31 mouse cellular contexts compared by ENCODE assay signal in genomic region chr19:41997090-41997489, GRCm38 (mm10). TPM values are rescaled to one million over a fixed set of nuclear protein-coding genes. Genes with fewer than 3 reads are reported as not detected.
DNase-seq lines count a peak whose midpoint lies in the region; ATAC-seq and TF ChIP-seq lines count a peak whose summit lies in the region.
"Had no signal": no experiment of that assay in that cellular context is flagged by ENCODE, and none has a peak within 500 bp of the region (broad histone marks: within the 10 kb centered on the region; RNA-seq: fewer than 3 reads in every experiment).

No protein-coding gene starts in this region.

- H3K4me1 ChIP-seq in heart, embryonic 11.5 days (ENCODE audit: control insufficient read depth, insufficient read depth, low read length): peaks cover 49% of the 10 kb centered on the region
- peaks cover 23% of the 10 kb centered on the region for H3K4me1 ChIP-seq in limb, embryonic 11.5 days (ENCODE audit: control insufficient read depth, insufficient read depth, low read length)
- peaks cover 66% of the 10 kb centered on the region for H3K4me1 ChIP-seq in limb, embryonic 10.5 days
- H3K4me1 ChIP-seq in heart, embryonic 16.5 days (ENCODE audit: control insufficient read depth, insufficient read depth, low read length): peaks cover 54% of the 10 kb centered on the region
- peaks cover 18% of the 10 kb centered on the region for H3K4me1 ChIP-seq in cerebellum, adult 2 months (ENCODE audit: control insufficient read depth, insufficient read depth, low read length)

- no peaks in the 10 kb centered on the region for H3K36me3 ChIP-seq in heart, embryonic 11.5 days (ENCODE audit: control insufficient read depth, insufficient read depth, low read length)
- no peaks in the 10 kb centered on the region for H3K36me3 ChIP-seq in limb, embryonic 11.5 days (ENCODE audit: control insufficient read depth, insufficient read depth, low read length)
- no peaks in the 10 kb centered on the region for H3K36me3 ChIP-seq in limb, embryonic 10.5 days
- H3K36me3 ChIP-seq in heart, embryonic 16.5 days (ENCODE audit: control insufficient read depth, insufficient read depth): no peaks in the 10 kb centered on the region
- H3K36me3 ChIP-seq: forebrain, embryonic 12.5 days; intestine, embryonic 15.5 days; liver, embryonic 12.5 days had no signal

- DNase-seq in heart, adult 11 months: no peak
- DNase-seq in limb, embryonic 11.5 days (ENCODE audit: low spot score): no peak
- DNase-seq in limb, embryonic 10.5 days (ENCODE audit: low spot score): no peak
- DNase-seq in cerebellum, adult 2 months: no peak
- DNase-seq in cerebellum, postnatal 10 days: no peak
- DNase-seq: adrenal gland, postnatal 25 days; cerebellum, adult 11-12 months; cerebellum, postnatal 14 days; forebrain, postnatal 0 days; gastrocnemius, postnatal 10 days; kidney, adult 2 months; kidney, postnatal 10 days; layer of hippocampus, adult 9-11 months; liver, postnatal 0 days; lung, postnatal 36 days; spleen, adult 18-20 months; thymus, adult 2 months; thymus, postnatal 36 days had no signal

- no peak overlapping the region for H3K9ac ChIP-seq in heart, embryonic 11.5 days (ENCODE audit: low read depth, low read length)
- no peak overlapping the region for H3K9ac ChIP-seq in limb, embryonic 11.5 days (ENCODE audit: low read length)
- no peak overlapping the region for H3K9ac ChIP-seq in heart, embryonic 16.5 days (ENCODE audit: low read length)
- H3K9ac ChIP-seq: forebrain, embryonic 12.5 days; forebrain, postnatal 0 days; intestine, embryonic 15.5 days; liver, embryonic 12.5 days; liver, postnatal 0 days had no signal

- no peaks in the 10 kb centered on the region for H3K27me3 ChIP-seq in heart, embryonic 11.5 days (ENCODE audit: control insufficient read depth, insufficient read depth, low read length)
- no peaks in the 10 kb centered on the region for H3K27me3 ChIP-seq in limb, embryonic 11.5 days (ENCODE audit: control insufficient read depth, insufficient read depth, low read length)
- no peaks in the 10 kb centered on the region for H3K27me3 ChIP-seq in limb, embryonic 10.5 days (ENCODE audit: low read depth, poor library complexity, severe bottlenecking)
- H3K27me3 ChIP-seq in heart, embryonic 16.5 days (ENCODE audit: control insufficient read depth, insufficient read depth, low read length): no peaks in the 10 kb centered on the region
- no peaks in the 10 kb centered on the region for H3K27me3 ChIP-seq in cerebellum, adult 2 months (ENCODE audit: control insufficient read depth, insufficient read depth, low read length)
- H3K27me3 ChIP-seq: forebrain, embryonic 12.5 days; intestine, embryonic 15.5 days; liver, embryonic 12.5 days had no signal

- no peak for TF ChIP-seq CTCF in cerebellum, adult 2 months (IDR thresholded peaks at IDR 0.05; ENCODE audit: borderline replicate concordance, insufficient read depth, low read depth, low read length)

- ATAC-seq in heart, embryonic 11.5 days (replicated peaks; ENCODE audit: insufficient number of reproducible peaks, low FRiP score, low TSS enrichment): no peak
- ATAC-seq in limb, embryonic 11.5 days (ENCODE audit: insufficient number of reproducible peaks, low FRiP score, low TSS enrichment, low read depth): no peak
- ATAC-seq in heart, embryonic 16.5 days (replicated peaks; ENCODE audit: extremely low read depth, insufficient read depth, low FRiP score): 0 out of 2 replicates have a peak, but pooled peaks have one; percentile 46
- ATAC-seq: forebrain, postnatal 0 days; hindbrain, postnatal 0 days; intestine, embryonic 15.5 days; liver, embryonic 12.5 days; liver, postnatal 0 days; midbrain, embryonic 16.5 days had no signal

- TF ChIP-seq POLR2A in cerebellum, adult 2 months (IDR thresholded peaks at IDR 0.05; ENCODE audit: borderline replicate concordance, insufficient read depth, low read length): no peak

- no peak overlapping the region; the same call in 1 of the 2 replicates for H3K4me2 ChIP-seq in heart, embryonic 11.5 days
- 0 out of 2 replicates have a peak overlapping the region, but pooled peaks have one; percentile 12 for H3K4me2 ChIP-seq in limb, embryonic 11.5 days (ENCODE audit: low read depth, severe bottlenecking)
- H3K4me2 ChIP-seq in heart, embryonic 16.5 days (ENCODE audit: low read depth, low read length): 0 out of 2 replicates have a peak overlapping the region, but pooled peaks have one; percentile 4
- H3K4me2 ChIP-seq: forebrain, embryonic 12.5 days; intestine, embryonic 15.5 days; liver, embryonic 12.5 days; midbrain, embryonic 11.5 days had no signal

- H3K4me3 ChIP-seq in heart, embryonic 11.5 days (ENCODE audit: low read depth, low read length): no peak overlapping the region
- no peak overlapping the region for H3K4me3 ChIP-seq in limb, embryonic 11.5 days (ENCODE audit: low read depth, low read length)
- no peak overlapping the region for H3K4me3 ChIP-seq in limb, embryonic 10.5 days
- no peak overlapping the region for H3K4me3 ChIP-seq in heart, embryonic 16.5 days (ENCODE audit: low read length)
- H3K4me3 ChIP-seq in cerebellum, adult 2 months (replicated peaks; ENCODE audit: insufficient read depth, low read depth, low read length): no peak overlapping the region
- H3K4me3 ChIP-seq: forebrain, embryonic 12.5 days; intestine, embryonic 15.5 days; liver, embryonic 12.5 days had no signal

- H3K27ac ChIP-seq in heart, embryonic 11.5 days (ENCODE audit: low read depth, low read length): peak overlapping the region; percentile 73
- H3K27ac ChIP-seq in limb, embryonic 11.5 days (replicated peaks; ENCODE audit: low read depth, low read length): no peak overlapping the region
- no peak overlapping the region for H3K27ac ChIP-seq in limb, embryonic 10.5 days
- H3K27ac ChIP-seq in heart, embryonic 16.5 days (ENCODE audit: low read length): peak overlapping the region; percentile 74
- H3K27ac ChIP-seq in cerebellum, adult 2 months (ENCODE audit: insufficient read depth, low read length): no peak overlapping the region
- H3K27ac ChIP-seq: forebrain, embryonic 12.5 days; hindbrain, postnatal 0 days; intestine, embryonic 15.5 days; liver, embryonic 12.5 days had no signal

- H3K9me3 ChIP-seq in heart, embryonic 11.5 days (replicated peaks; ENCODE audit: control insufficient read depth, low read length): no peaks in the 10 kb centered on the region
- no peaks in the 10 kb centered on the region for H3K9me3 ChIP-seq in limb, embryonic 11.5 days (ENCODE audit: control insufficient read depth, low read length)
- no peaks in the 10 kb centered on the region for H3K9me3 ChIP-seq in limb, embryonic 10.5 days (replicated peaks)
- no peaks in the 10 kb centered on the region for H3K9me3 ChIP-seq in heart, embryonic 16.5 days (replicated peaks; ENCODE audit: control insufficient read depth, low read length)
- H3K9me3 ChIP-seq: forebrain, embryonic 12.5 days; intestine, embryonic 15.5 days; liver, embryonic 12.5 days had no signal

- WGBS in heart, embryonic 11.5 days (ENCODE audit: insufficient replicate concordance): 54% methylated on average over 10 of the region's 10 CpGs
- 66% methylated on average over 10 of the region's 10 CpGs for WGBS in limb, embryonic 11.5 days
- 71% methylated on average over 10 of the region's 10 CpGs for WGBS in limb, embryonic 10.5 days
- WGBS in heart, embryonic 16.5 days: 43% methylated on average over 10 of the region's 10 CpGs
- 90% methylated on average over 10 of the region's 10 CpGs for WGBS in cerebellum, adult 2 months

RNA-seq across cellular contexts. Expression of gene Ubtd1, which starts 15.5 kb away (rescaled TPM):
- 9.7 and 10.2 TPM in 2 replicates for polyA plus RNA-seq in heart, embryonic 11.5 days (2014; fragmentation: Nextera tagmentation; extraction: Ambion mirVana)
- 10.1 and 10.6 TPM in 2 replicates for polyA plus RNA-seq in limb, embryonic 11.5 days (2014; fragmentation: Nextera tagmentation; extraction: Ambion mirVana)
- 14.2 and 15.1 TPM in 2 replicates for polyA plus RNA-seq in limb, embryonic 10.5 days (2016; fragmentation: Nextera tagmentation; extraction: Ambion mirVana)
- 17.1 and 18.5 TPM in 2 replicates for polyA plus RNA-seq in heart, embryonic 16.5 days (2015; fragmentation: Nextera tagmentation; extraction: Ambion mirVana)
- 28.1 and 29.4 TPM in 2 replicates for polyA plus RNA-seq in cerebellum, adult 2 months (2012; rRNA removed)

RNA-seq across cellular contexts. Expression of gene Mms19, which starts 16.1 kb away (rescaled TPM):
- 24.8 and 26.9 TPM in 2 replicates for polyA plus RNA-seq in heart, embryonic 11.5 days (2014; fragmentation: Nextera tagmentation; extraction: Ambion mirVana)
- polyA plus RNA-seq in limb, embryonic 11.5 days (2014; fragmentation: Nextera tagmentation; extraction: Ambion mirVana): 40.1 and 50.5 TPM in 2 replicates
- 39.9 and 52.5 TPM in 2 replicates for polyA plus RNA-seq in limb, embryonic 10.5 days (2016; fragmentation: Nextera tagmentation; extraction: Ambion mirVana)
- polyA plus RNA-seq in heart, embryonic 16.5 days (2015; fragmentation: Nextera tagmentation; extraction: Ambion mirVana): 20.7 and 24.5 TPM in 2 replicates
- polyA plus RNA-seq in cerebellum, adult 2 months (2012; rRNA removed): 54.9 and 65.5 TPM in 2 replicates

RNA-seq across cellular contexts. Expression of gene Ankrd2, which starts 38.7 kb away (rescaled TPM):
- polyA plus RNA-seq in heart, embryonic 11.5 days (2014; fragmentation: Nextera tagmentation; extraction: Ambion mirVana): not detected in 2 replicates
- 0.31 and 0.92 TPM in 2 replicates for polyA plus RNA-seq in limb, embryonic 11.5 days (2014; fragmentation: Nextera tagmentation; extraction: Ambion mirVana)
- not detected in 2 replicates for polyA plus RNA-seq in limb, embryonic 10.5 days (2016; fragmentation: Nextera tagmentation; extraction: Ambion mirVana)
- polyA plus RNA-seq in heart, embryonic 16.5 days (2015; fragmentation: Nextera tagmentation; extraction: Ambion mirVana): not detected in 2 replicates
- 0.32 and 0.54 TPM in 2 replicates for polyA plus RNA-seq in cerebellum, adult 2 months (2012; rRNA removed)
- polyA plus RNA-seq: hindbrain, embryonic 11.5 days; large intestine, adult 2 months; midbrain, embryonic 11.5 days had no signal

RNA-seq across cellular contexts. Expression of gene Hoga1, which starts 48.3 kb away (rescaled TPM):
- polyA plus RNA-seq in heart, embryonic 11.5 days (2014; fragmentation: Nextera tagmentation; extraction: Ambion mirVana): 0.72 and 1.6 TPM in 2 replicates
- 1.1 and 1.4 TPM in 2 replicates for polyA plus RNA-seq in limb, embryonic 11.5 days (2014; fragmentation: Nextera tagmentation; extraction: Ambion mirVana)
- 1.1 and 1.3 TPM in 2 replicates for polyA plus RNA-seq in limb, embryonic 10.5 days (2016; fragmentation: Nextera tagmentation; extraction: Ambion mirVana)
- 0.49 and 0.67 TPM in 2 replicates for polyA plus RNA-seq in heart, embryonic 16.5 days (2015; fragmentation: Nextera tagmentation; extraction: Ambion mirVana)
- polyA plus RNA-seq in cerebellum, adult 2 months (2012; rRNA removed): 2.2 and 2.4 TPM in 2 replicates

RNA-seq across cellular contexts. Expression of gene 4933411K16Rik, which starts 55.0 kb away (rescaled TPM):
- polyA plus RNA-seq in heart, embryonic 11.5 days (2014; fragmentation: Nextera tagmentation; extraction: Ambion mirVana): not detected in 2 replicates
- not detected in 2 replicates for polyA plus RNA-seq in limb, embryonic 11.5 days (2014; fragmentation: Nextera tagmentation; extraction: Ambion mirVana)
- polyA plus RNA-seq in limb, embryonic 10.5 days (2016; fragmentation: Nextera tagmentation; extraction: Ambion mirVana): 0.24 TPM in 1 of 2 replicates, not detected in the other
- polyA plus RNA-seq in heart, embryonic 16.5 days (2015; fragmentation: Nextera tagmentation; extraction: Ambion mirVana): not detected in 2 replicates
- 0.32 and 0.41 TPM in 2 replicates for polyA plus RNA-seq in cerebellum, adult 2 months (2012; rRNA removed)
- polyA plus RNA-seq: embryonic facial prominence, embryonic 14.5 days; forebrain, postnatal 0 days; hindbrain, embryonic 11.5 days; hindbrain, postnatal 0 days; intestine, embryonic 15.5 days; lung, embryonic 16.5 days; midbrain, embryonic 16.5 days; neural tube, embryonic 11.5 days had no signal

Comparison
In these comparisons a context has a peak if more than half of its experiments do, and no peak if none do; other contexts are left out.
1. H3K27ac ChIP-seq: peak in heart, embryonic 11.5 days (single experiment) and heart, embryonic 16.5 days (single experiment); none in limb, embryonic 11.5 days (single experiment), limb, embryonic 10.5 days (single experiment) and cerebellum, adult 2 months (single experiment).